Mouse (Mus musculus): ENCODE measurements around the gene Gm15319.
"Not testable (repeated sequence)": the region's sequence is repeated elsewhere in the genome, so short reads cannot be mapped to it uniquely, and the experiment has no call there.

The Gm15319 gene

GRCm38 (mm10) chr8:20296803-20297702 is 66.0 kb downstream of the Gm15319 start:
- peak; percentile 86 to 92 for DNase-seq

GRCm38 (mm10) chr8:20295881-20296280 is 67.1 kb downstream of the Gm15319 start:
- peak in 1 of 2 experiments; percentile 7 for DNase-seq

GRCm38 (mm10) chr8:20294826-20295225 is 68.2 kb downstream of the Gm15319 start:
- DNase-seq = peak in 1 of 2 experiments; percentile 28

- peak in 1 of 2 experiments; percentile 18 for DNase-seq
These were observed 69.0 kb downstream of the Gm15319 start for GRCm38 (mm10) chr8:20293966-20294365.

- DNase-seq = not testable (repeated sequence)
These were observed 73.0 kb downstream of the Gm15319 start for GRCm38 (mm10) chr8:20290015-20290414.

GRCm38 (mm10) chr8:20288878-20289277 is 74.1 kb downstream of the Gm15319 start:
- DNase-seq = not testable (repeated sequence)

GRCm38 (mm10) chr8:20287706-20288105 is 75.3 kb downstream of the Gm15319 start:
- peak in 1 of 2 experiments; percentile 8 for DNase-seq
